Mouse (Mus musculus): ENCODE measurements around the gene Plbd2. TPM values are rescaled to one million over a fixed set of nuclear protein-coding genes. Genes with fewer than 3 reads are reported as not detected.
"Not testable (repeated sequence)": the region's sequence is repeated elsewhere in the genome, so short reads cannot be mapped to it uniquely, and the experiment has no call there.

The Plbd2 gene
- polyA plus RNA-seq, 1 experiment from 2014 or later: 96.6 TPM

DNA sequence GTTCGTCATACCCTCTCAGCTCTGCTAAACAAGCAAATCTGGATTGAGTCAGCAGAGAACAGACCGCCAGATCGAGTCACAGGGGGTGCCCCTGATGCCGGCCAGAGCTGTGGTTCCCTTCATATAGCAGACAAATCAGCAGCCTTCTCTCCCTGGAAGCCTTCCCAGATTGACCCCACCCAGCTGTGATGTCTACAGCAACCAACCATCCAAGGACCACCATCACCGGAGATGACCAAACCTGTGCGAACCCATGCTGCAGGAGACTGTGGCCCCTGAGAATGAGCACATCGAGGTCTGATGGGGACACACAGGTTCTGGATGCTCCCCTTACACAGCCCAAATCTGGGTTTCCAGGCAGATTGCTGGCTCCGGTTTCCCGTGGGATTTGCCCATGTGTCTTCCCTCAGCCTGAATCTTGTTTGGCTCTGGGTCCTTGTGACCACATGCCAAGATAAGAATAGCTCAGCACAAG lies 1.2 kb downstream of the Plbd2 start:
- Histone ChIP-seq H3K27ac (0 out of 2 replicates have a peak overlapping the region, but pooled peaks have one; percentile 32), H3K36me3 (ENCODE audit: inconsistent target) (peaks cover 6% of the 10 kb centered on the region; the same call in 1 of the 2 replicates), H3K79me2 (ENCODE audit: inconsistent target) (peaks cover 44% of the 10 kb centered on the region), H3K4me3 (ENCODE audit: inconsistent target) (peak overlapping the region; percentile 73)
- WGBS (ENCODE audit: missing documents): 57% methylated on average over 9 of the region's 9 CpGs

DNA sequence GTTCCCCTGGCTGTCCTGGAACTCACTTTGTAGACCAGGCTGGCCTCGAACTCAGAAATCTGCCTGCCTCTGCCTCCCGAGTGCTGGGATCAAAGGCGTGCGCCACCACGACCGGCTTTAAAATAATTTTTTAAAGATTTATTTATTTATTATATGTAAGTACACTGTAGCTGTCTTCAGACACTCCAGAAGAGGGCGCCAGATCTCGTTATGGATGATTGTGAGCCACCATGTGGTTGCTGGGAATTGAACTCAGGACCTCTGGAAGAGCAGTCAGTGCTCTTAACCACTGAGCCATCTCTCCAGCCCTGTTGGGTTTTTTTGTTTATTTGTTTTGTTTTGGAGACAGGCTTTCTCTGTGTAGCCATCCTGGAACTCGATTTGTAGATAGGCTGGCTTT lies 2.8 kb downstream of the Plbd2 start:
- Histone ChIP-seq H3K79me2 (ENCODE audit: inconsistent target) (peaks cover 44% of the 10 kb centered on the region), H3K36me3 (ENCODE audit: inconsistent target) (peaks cover 20% of the 10 kb centered on the region; the same call in 1 of the 2 replicates)
- H3K27ac ChIP-seq; H3K4me3 ChIP-seq (ENCODE audit: inconsistent target): not testable (repeated sequence)
- 94% methylated on average over 4 of the region's 9 CpGs for WGBS (ENCODE audit: missing documents)

DNA sequence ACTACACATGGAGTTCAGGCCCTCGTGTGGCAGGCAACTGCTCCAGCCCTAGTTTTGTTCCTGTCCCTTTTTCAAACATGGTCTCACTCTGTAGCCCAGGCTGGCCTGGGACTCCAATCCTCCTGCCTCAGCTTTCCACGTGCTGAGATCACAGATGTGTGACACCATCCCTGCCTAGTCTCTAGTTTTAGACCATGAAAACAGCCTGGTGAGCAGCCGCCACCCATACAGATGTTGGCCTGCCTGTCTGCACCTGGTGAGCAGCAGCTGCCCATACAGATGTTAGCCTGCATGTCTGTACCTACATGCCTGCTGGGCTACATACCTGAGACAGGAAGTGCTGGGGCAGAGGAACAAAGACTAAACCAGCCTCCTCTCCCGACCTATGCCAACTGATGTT lies 4.2 kb downstream of the Plbd2 start:
- Histone ChIP-seq H3K27ac (no peak overlapping the region), H3K79me2 (ENCODE audit: inconsistent target) (peaks cover 44% of the 10 kb centered on the region), H3K4me3 (ENCODE audit: inconsistent target) (no peak overlapping the region), H3K36me3 (ENCODE audit: inconsistent target) (peaks cover 32% of the 10 kb centered on the region; the same call in 1 of the 2 replicates)
- whole genome bisulfite sequencing (ENCODE audit: missing documents): 100% methylated on average over 4 of the region's 4 CpGs

DNA sequence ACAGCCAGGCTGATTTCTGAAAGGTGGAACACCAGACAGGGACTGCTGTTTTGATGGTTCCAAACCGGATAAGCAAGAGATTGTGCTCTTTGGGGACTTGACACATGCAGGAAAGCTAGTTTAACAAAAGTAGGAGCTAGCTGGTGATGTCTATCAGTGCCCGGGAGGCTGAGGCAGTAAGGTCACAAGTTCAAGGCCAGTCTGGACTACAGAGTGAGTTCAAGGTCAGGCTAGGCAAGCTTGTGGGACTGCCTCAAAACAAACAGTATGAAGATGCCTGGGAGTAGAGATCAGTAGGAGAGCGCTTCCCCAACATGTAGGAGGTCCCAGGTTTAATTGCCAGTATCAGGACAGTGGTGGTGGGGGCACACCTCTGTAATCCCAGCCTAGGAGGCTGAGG lies 6.4 kb downstream of the Plbd2 start:
- H3K36me3 ChIP-seq (ENCODE audit: inconsistent target): peaks cover 52% of the 10 kb centered on the region; the same call in 1 of the 2 replicates
- H3K79me2 ChIP-seq (ENCODE audit: inconsistent target): peaks cover 34% of the 10 kb centered on the region
- H3K27ac ChIP-seq: no peak overlapping the region
- WGBS (ENCODE audit: missing documents): 93% methylated on average over 3 of the region's 3 CpGs
- no peak overlapping the region for H3K4me3 ChIP-seq (ENCODE audit: inconsistent target)

DNA sequence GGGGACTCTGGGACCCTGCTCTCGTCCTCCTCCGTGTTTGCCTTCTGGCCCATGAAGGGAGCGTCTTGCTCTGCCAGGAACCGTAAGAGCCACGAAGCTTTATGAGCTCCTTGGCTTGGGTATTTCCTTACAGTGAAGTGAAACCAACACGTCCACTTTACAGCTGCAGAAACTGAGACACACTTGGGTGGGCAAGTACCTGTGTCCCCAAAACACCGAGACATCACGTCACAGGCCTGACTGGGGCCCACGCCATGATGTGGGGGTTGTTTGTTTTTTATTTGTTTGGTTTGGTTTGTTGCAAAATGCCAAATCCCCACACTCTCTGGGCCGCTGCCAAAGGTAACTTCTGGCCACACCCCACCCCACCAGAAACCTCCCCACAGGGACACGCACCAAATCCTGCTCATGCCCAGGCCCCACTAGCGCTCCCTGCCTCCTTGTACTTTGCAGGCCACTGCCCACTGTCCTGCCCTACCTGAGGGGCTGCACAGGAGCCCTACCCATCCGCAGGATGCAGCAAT lies 7.7 kb downstream of the Plbd2 start:
- whole genome bisulfite sequencing (ENCODE audit: missing documents): 90% methylated on average over 12 of the region's 13 CpGs
- peaks cover 63% of the 10 kb centered on the region; the same call in 1 of the 2 replicates for H3K36me3 ChIP-seq (ENCODE audit: inconsistent target)

DNA sequence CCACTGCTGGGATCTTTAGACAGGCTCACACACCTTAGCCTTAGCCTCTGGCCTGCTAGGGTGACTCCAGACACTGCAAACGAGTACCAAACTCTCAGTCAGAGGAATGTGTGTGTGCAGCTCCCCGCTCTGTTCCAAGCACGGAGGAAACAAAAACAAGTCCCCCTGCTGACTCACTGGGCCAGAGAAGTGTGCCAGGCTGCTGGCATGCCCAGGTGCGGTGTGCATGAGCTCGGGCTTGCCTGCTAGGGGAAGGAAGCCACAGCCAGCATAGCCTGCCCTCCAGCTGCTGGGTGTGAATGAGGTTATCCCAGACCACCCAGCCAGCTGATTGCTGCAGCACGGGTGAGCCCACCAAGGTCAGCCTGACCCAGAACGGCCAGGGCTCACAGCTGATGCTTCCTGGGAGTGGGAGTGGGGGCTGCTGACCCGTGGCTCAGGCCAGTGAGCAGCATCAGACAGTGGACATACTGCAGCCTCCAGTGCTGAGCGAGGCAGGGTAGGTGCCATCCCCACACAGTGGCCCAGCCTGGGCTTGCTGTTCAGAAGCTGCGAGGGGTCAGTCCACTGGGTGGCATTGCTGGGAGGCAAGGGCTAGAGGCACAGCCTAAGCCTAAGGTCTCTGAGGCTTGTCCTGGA lies 8.2 kb downstream of the Plbd2 start:
- 54% methylated on average over 10 of the region's 10 CpGs for WGBS (ENCODE audit: missing documents)
- Histone ChIP-seq H3K36me3 (ENCODE audit: inconsistent target) (peaks cover 68% of the 10 kb centered on the region; the same call in 1 of the 2 replicates), H3K4me3 (ENCODE audit: inconsistent target) (no peak overlapping the region), H3K79me2 (ENCODE audit: inconsistent target) (peaks cover 15% of the 10 kb centered on the region; the same call in 1 of the 2 replicates), H3K27ac (no peak overlapping the region)

More for the DNA sequence above, 7.7 kb downstream of the Plbd2 start:
- no peak overlapping the region for H3K4me3 ChIP-seq (ENCODE audit: inconsistent target)
- no peak overlapping the region for H3K27ac ChIP-seq
- H3K79me2 ChIP-seq (ENCODE audit: inconsistent target): peaks cover 21% of the 10 kb centered on the region; the same call in 1 of the 2 replicates

DNA sequence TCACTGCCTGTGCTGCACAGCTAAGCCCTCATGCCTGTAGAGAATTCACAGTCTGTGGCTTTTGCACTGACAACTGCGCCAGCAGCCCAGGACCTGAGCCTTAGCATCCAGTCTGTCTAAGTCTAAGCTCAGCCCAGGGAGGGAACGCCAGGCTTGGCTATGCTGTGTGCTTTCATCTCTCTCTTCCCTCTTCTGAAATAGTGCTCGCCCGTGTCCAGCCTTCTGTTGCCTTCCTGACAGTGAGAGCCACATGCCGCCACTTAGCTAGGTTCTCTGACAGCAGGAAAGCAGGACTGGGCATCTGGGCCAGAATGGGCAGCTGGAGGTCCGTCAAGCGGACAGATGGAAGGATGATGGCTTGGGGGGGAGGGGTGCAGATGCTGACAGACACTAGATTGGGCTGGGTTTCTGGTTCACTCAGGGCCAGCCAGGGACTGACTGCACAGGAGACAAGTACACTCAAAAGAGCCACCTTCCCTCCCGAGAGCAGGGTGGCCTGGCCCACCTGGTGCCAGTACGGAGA lies 9.5 kb downstream of the Plbd2 start:
- Histone ChIP-seq H3K4me3 (ENCODE audit: inconsistent target) (no peak overlapping the region), H3K27ac (no peak overlapping the region), H3K36me3 (ENCODE audit: inconsistent target) (peaks cover 75% of the 10 kb centered on the region; the same call in 1 of the 2 replicates), H3K79me2 (ENCODE audit: inconsistent target) (peaks cover 3% of the 10 kb centered on the region; the same call in 1 of the 2 replicates)
- WGBS (ENCODE audit: missing documents): 94% methylated on average over 6 of the region's 9 CpGs

DNA sequence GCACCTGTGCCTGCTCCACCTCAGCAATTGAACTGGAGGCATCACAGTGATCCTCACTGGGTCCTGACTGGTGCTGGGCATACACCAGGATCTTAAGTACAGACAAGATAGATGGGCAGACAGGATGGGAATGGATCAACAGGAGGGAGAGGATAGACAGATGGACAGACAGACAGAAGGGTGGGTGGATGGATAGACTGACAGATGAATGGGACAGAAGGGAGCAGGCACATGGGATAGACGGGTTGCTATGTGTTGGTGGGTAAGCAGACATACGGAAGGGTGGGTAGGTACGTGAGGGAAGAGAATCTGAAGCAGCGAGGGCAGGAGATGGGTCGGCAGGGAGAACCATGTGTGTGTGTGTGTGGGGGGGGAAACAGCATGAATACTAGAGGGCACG lies 10.0 kb downstream of the Plbd2 start:
- H3K79me2 ChIP-seq (ENCODE audit: inconsistent target): no peaks in the 10 kb centered on the region
- peaks cover 80% of the 10 kb centered on the region; the same call in 1 of the 2 replicates for H3K36me3 ChIP-seq (ENCODE audit: inconsistent target)
- WGBS (ENCODE audit: missing documents): 98% methylated on average over 6 of the region's 6 CpGs
- H3K27ac ChIP-seq: no peak overlapping the region
- H3K4me3 ChIP-seq (ENCODE audit: inconsistent target): no peak overlapping the region

DNA sequence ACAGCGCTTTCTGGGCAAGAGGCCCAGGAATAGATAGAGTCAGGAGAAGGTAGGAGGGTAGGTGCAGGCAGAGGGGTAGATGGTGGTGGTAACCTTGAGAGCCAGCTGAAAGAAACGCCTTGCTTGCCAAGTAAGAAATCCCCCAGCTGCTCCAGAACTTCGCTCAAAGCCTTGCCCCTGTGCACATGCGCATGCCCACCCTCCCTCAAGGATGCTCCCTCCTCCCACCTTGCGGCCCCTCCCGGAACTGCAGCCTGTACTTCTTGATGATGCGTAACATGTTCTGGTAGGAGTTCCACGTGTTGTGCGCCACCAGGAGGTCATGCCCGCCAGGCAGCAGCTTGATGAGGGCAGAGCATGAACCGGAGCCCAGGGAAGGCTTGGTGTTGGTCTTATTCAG lies 11.0 kb downstream of the Plbd2 start:
- no peak overlapping the region for H3K4me3 ChIP-seq (ENCODE audit: inconsistent target)
- peaks cover 87% of the 10 kb centered on the region for H3K36me3 ChIP-seq (ENCODE audit: inconsistent target)
- no peak overlapping the region for H3K27ac ChIP-seq
- 91% methylated on average over 11 of the region's 11 CpGs for WGBS (ENCODE audit: missing documents)
- H3K79me2 ChIP-seq (ENCODE audit: inconsistent target): no peaks in the 10 kb centered on the region

DNA sequence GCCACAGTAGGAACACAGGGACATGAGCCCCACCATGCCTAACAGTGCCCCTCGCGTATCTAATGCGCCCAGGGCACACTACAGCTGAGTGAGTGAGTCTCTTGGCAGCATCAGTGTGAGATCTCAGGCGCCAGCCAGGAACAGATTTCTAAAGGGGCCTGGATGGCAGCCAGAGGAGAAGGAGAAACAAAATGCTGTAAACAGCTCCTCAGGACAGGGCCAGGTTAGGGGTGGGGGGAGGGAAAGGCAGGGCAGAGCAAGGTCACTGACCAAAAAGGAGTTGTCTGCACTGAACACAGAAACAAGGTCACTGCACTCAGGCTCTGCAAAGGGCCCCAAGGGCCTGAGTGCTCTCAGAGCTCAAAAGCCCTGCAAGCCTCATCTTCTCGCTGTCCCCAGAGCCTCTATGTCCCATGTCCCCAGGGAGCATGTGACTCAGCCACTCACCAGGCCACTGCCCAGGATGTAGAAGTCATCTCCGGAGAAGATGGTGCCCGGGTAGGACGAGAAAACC lies 12.7 kb downstream of the Plbd2 start:
- 82% methylated on average over 7 of the region's 8 CpGs for WGBS (ENCODE audit: missing documents)
- no peaks in the 10 kb centered on the region for H3K79me2 ChIP-seq (ENCODE audit: inconsistent target)
- no peak overlapping the region for H3K27ac ChIP-seq
- peaks cover 88% of the 10 kb centered on the region for H3K36me3 ChIP-seq (ENCODE audit: inconsistent target)
- no peak overlapping the region for H3K4me3 ChIP-seq (ENCODE audit: inconsistent target)

DNA sequence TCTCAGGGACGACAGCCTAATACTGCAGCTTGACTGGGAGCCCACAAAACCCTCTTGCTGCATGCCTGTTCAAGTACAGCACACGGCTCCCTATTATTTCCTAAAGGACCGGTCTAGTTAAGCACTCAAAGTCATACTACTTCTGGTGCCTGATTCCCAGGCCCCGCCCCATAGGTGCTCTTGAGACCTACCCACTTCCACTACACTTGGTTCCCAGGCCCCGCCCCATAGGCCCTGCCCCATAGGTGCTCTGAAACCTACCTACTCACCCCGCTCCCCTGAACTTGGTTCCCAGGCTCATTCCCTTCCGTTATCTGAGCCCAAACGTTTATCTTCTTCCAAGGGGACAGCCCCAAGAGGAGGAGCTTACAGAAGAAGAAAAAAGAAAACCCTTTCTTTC lies 15.6 kb downstream of the Plbd2 start:
- no peak overlapping the region for H3K27ac ChIP-seq
- no peaks in the 10 kb centered on the region for H3K79me2 ChIP-seq (ENCODE audit: inconsistent target)
- 91% methylated on average over 8 of the region's 8 CpGs for WGBS (ENCODE audit: missing documents)
- H3K36me3 ChIP-seq (ENCODE audit: inconsistent target): peaks cover 80% of the 10 kb centered on the region
- H3K4me3 ChIP-seq (ENCODE audit: inconsistent target): no peak overlapping the region

DNA sequence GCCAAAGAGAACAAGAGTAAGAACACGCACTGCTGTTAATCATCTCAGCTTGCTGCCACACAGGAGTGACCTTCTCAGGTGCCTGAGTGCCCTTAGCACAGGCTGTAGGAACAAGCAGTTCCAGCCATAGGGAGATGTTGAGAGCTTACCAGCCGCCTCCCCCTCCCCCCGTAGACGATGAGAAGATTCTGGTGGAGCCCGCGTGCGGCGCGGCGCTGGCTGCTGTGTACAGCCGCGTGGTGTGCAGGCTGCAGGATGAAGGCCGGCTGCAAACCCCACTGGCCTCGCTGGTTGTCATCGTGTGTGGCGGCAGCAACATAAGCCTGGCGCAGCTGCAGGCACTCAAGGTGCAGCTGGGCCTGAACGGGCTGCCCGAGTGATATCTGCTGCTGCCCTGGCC lies 20.0 kb downstream of the Plbd2 start:
- Histone ChIP-seq H3K4me3 (ENCODE audit: inconsistent target) (no peak overlapping the region), H3K36me3 (ENCODE audit: inconsistent target) (peaks cover 44% of the 10 kb centered on the region), H3K79me2 (ENCODE audit: inconsistent target) (no peaks in the 10 kb centered on the region), H3K27ac (no peak overlapping the region)
- 92% methylated on average over 19 of the region's 19 CpGs for WGBS (ENCODE audit: missing documents)

DNA sequence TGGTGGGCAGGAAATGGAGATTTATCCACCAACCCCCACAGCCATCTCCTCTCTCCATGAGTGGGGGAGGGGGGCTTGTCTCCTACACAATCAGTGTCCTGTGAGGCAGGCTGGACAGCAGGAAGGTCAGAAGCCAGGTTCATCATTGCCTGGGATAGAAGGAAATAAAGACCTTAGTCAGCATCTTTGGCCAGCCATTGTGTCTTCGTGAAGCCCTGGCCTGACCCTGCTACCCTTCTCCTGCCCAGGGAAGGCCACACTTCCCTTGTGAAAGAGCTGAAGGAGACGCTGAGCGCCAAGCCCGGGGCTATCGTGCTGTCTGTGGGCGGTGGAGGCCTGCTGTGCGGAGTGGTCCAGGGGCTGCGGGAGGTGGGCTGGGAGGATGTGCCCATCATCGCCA lies 22.2 kb downstream of the Plbd2 start:
- WGBS (ENCODE audit: missing documents): 75% methylated on average over 9 of the region's 9 CpGs
- Histone ChIP-seq H3K79me2 (ENCODE audit: inconsistent target) (no peaks in the 10 kb centered on the region), H3K36me3 (ENCODE audit: inconsistent target) (peaks cover 22% of the 10 kb centered on the region), H3K4me3 (ENCODE audit: inconsistent target) (no peak overlapping the region), H3K27ac (no peak overlapping the region)

DNA sequence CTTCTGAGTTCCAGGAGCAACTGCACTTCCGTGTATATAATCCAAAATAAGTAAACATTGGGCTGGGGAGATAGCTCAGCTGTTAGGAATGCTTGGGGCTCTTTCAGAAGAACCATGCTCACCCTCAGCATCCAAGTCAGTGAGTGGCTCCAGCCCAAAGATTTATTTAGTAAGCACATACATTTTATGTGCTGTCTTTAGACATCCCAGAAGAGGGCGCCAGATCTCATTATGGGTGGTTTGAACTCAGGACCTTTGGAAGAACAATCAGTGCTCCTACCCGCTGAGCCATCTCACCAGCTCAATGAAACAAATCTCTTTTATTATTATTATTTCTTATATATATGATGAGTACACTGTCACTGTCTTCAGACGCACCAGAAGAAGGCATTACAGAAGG lies 23.9 kb downstream of the Plbd2 start:
- Histone ChIP-seq H3K27ac (no peak overlapping the region), H3K4me3 (ENCODE audit: inconsistent target) (no peak overlapping the region), H3K36me3 (ENCODE audit: inconsistent target) (peaks cover 7% of the 10 kb centered on the region; the same call in 1 of the 2 replicates), H3K79me2 (ENCODE audit: inconsistent target) (no peaks in the 10 kb centered on the region)
- WGBS (ENCODE audit: missing documents): 68% methylated on average over 4 of the region's 4 CpGs

DNA sequence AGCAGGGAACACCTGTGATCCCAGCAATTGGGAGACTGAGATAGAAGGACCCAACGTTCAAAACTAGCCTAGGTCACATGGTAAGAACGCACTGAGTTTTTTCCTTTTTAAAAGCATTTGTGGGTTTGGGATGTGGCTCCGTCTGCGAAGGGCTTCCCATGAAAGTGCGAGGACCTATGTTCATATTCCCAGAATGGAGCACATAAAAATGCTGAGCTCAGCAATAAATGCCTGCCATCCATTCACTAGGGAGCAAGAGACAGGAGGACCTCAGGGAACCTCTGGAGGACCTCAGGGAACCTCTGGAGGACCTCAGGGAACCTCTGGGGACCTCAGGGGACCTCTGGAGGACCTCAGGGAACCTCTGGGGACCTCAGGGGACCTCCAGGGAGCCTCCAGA lies 25.4 kb downstream of the Plbd2 start:
- Histone ChIP-seq H3K27ac (no peak overlapping the region), H3K4me3 (ENCODE audit: inconsistent target) (no peak overlapping the region), H3K36me3 (ENCODE audit: inconsistent target) (no peaks in the 10 kb centered on the region), H3K79me2 (ENCODE audit: inconsistent target) (no peaks in the 10 kb centered on the region)
- 94% methylated on average over 5 of the region's 5 CpGs for WGBS (ENCODE audit: missing documents)

All from macrophage (primary cell).